Mouse (Mus musculus) right cerebral cortex, postnatal 14 days (tissue): ENCODE results near the gene Oxsr1.
A peak's percentile ranks its signal among the peaks of the same experiment; 100 is the strongest.
"Not testable (repeated sequence)": the region's sequence is repeated elsewhere in the genome, so short reads cannot be mapped to it uniquely, and the experiment has no call there.

ENCODE experiments used
- DNase-seq: peaks from one replicate; pipeline ENCODE4 v3.0.0; 2022

Gene Oxsr1

GRCm38 (mm10) chr9:119322289-119323259 lies at the start of gene Oxsr1:
Gene Oxsr1, minus strand, starts transcription at chr9:119322427.
- DNase-seq = peak; percentile 95

- no peak for DNase-seq
Measured at GRCm38 (mm10) chr9:119371251-119371650, 49.0 kb upstream of the Oxsr1 start.

GRCm38 (mm10) chr9:119370770-119371169 lies 48.5 kb upstream of the Oxsr1 start:
- DNase-seq = not testable (repeated sequence)

GRCm38 (mm10) chr9:119368367-119368766 lies 46.1 kb upstream of the Oxsr1 start:
- DNase-seq = no peak

- no peak for DNase-seq
Measured at GRCm38 (mm10) chr9:119365284-119365683, 43.1 kb upstream of the Oxsr1 start, which contains the start of gene Slc22a14. Gene Slc22a14, minus strand, starts transcription at chr9:119365553.

GRCm38 (mm10) chr9:119363229-119363628 lies 41.0 kb upstream of the Oxsr1 start:
- no peak for DNase-seq

- DNase-seq = no peak
Measured at GRCm38 (mm10) chr9:119361416-119361815, 39.2 kb upstream of the Oxsr1 start.

- DNase-seq = no peak
Measured at GRCm38 (mm10) chr9:119358058-119358429, 35.8 kb upstream of the Oxsr1 start.

- peak; percentile 92 for DNase-seq
Measured at GRCm38 (mm10) chr9:119357331-119358057, 35.3 kb upstream of the Oxsr1 start, which contains the start of gene Xylb. Gene Xylb, plus strand, starts transcription at chr9:119357381.

GRCm38 (mm10) chr9:119355943-119356342 lies 33.7 kb upstream of the Oxsr1 start:
- no peak for DNase-seq

GRCm38 (mm10) chr9:119353926-119354325 lies 31.7 kb upstream of the Oxsr1 start:
- DNase-seq = no peak

- peak; percentile 85 for DNase-seq
Measured at GRCm38 (mm10) chr9:119352060-119352459, 29.8 kb upstream of the Oxsr1 start.

- no peak for DNase-seq
Measured at GRCm38 (mm10) chr9:119350947-119351705, 28.9 kb upstream of the Oxsr1 start.

GRCm38 (mm10) chr9:119350531-119350930 lies 28.3 kb upstream of the Oxsr1 start:
- no peak for DNase-seq

- DNase-seq = no peak
Measured at GRCm38 (mm10) chr9:119346376-119346775, 24.1 kb upstream of the Oxsr1 start.

- DNase-seq = no peak
Measured at GRCm38 (mm10) chr9:119342728-119343127, 20.5 kb upstream of the Oxsr1 start.

- peak; percentile 94 for DNase-seq
Measured at GRCm38 (mm10) chr9:119340909-119341816, 18.9 kb upstream of the Oxsr1 start, which contains the start of gene Myd88. Gene Myd88, minus strand, starts transcription at chr9:119341411.

GRCm38 (mm10) chr9:119340212-119340580 lies 18.0 kb upstream of the Oxsr1 start:
- no peak for DNase-seq

- DNase-seq = peak; percentile 54
Measured at GRCm38 (mm10) chr9:119339558-119340211, 17.5 kb upstream of the Oxsr1 start, which contains the start of gene Acaa1a. Gene Acaa1a, plus strand, starts transcription at chr9:119339676.

GRCm38 (mm10) chr9:119339106-119339505 lies 16.9 kb upstream of the Oxsr1 start:
- DNase-seq = no peak

- no peak for DNase-seq
Measured at GRCm38 (mm10) chr9:119338350-119338749, 16.1 kb upstream of the Oxsr1 start.
